Mouse (Mus musculus): ENCODE measurements around the gene Tpm1.

DNA sequence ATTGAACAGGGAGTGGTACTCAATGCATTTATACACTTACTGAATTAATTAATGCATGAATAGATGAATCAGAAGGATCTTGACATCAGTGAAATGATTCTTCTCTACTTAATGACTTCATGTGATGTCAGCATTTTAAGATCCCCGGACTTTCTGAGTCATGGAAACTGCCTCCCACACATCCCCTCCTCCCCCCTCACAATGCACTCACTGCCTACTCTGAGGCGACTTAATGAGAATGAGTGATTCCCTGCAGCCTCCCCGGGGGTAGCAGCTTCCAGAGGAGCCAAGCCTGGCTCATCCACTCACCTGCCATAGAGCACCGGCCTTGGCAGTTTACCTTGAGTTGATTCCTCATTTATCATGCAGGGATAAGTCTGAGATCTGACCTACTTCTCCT lies 46.0 kb downstream of the Tpm1 start:
- no peak for TF ChIP-seq CTCF (IDR thresholded peaks at IDR 0.05)
- no peak for TF ChIP-seq EP300 (IDR thresholded peaks at IDR 0.05)
